Comparison of ENCODE assay signal across 8 mouse cellular contexts in the genomic region with DNA sequence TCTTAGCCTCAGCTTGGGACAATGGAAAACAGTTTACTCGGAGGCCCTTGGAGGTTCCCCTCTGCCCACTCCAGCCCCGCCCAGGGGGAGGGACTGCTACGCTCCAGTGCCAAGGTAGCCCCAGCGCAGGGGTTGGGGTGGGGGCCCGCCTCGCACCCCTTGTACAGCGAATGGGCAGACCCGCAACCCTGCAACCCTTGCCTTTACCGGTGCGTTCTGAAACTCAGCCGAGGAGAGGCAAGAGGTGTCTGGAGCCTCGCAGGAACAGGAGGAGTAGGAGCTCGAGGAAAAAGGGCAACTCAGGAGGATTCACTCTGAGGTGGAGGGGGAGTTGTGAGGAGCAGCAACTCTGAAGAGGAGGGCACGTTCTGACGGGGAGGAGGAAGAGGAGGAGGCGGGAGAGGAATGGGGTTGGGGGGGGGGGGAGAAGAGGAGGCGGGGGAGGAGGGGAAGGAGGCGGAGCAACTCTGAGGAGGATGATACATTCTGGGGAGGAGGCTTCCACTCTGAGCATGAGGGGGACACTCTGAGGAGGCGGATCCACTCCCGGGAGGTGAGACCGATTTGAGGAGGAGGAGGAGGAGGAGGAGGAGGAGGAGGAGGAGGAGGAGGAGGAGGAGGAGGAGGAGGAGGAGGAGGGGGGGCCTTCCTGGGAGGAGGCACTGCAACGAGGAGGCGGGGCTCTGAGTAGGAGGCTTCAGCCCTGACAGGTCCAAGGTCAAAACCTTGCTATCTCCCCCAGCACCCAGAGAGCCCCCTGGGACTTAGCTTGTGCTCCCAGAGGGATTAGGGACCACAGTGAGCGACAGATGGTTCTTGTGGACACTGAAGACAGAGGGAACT. TPM values are rescaled to one million over a fixed set of nuclear protein-coding genes. Genes with fewer than 3 reads are reported as not detected.
DNase-seq lines count a peak whose midpoint lies in the region; ATAC-seq lines count a peak whose summit lies in the region.

TSS of gene Cyp2d22 (minus strand) at position 390 of the 843 bp plus-strand sequence.

- peak within 1 kb of the TSS; percentile 82 for H3K4me2 ChIP-seq in heart, embryonic 11.5 days
- peak within 1 kb of the TSS; percentile 45 for H3K4me2 ChIP-seq in kidney, embryonic 14.5 days (replicated peaks; ENCODE audit: low read depth, low read length)
- H3K4me2 ChIP-seq in liver, embryonic 16.5 days (ENCODE audit: low read depth, low read length): peak within 1 kb of the TSS; percentile 51
- peak within 1 kb of the TSS; percentile 65 for H3K4me2 ChIP-seq in neural tube, embryonic 12.5 days (replicated peaks)

- H3K4me1 ChIP-seq in embryonic facial prominence, embryonic 10.5 days: peaks cover 40% of the 10 kb centered on the region
- H3K4me1 ChIP-seq in heart, embryonic 11.5 days (ENCODE audit: control insufficient read depth, insufficient read depth, low read length): peaks cover 10% of the 10 kb centered on the region
- peaks cover 12% of the 10 kb centered on the region; the same call in 1 of the 2 replicates for H3K4me1 ChIP-seq in kidney, embryonic 14.5 days (ENCODE audit: control insufficient read depth, insufficient read depth, low read length)
- no peaks in the 10 kb centered on the region; the same call in none of the 2 replicates for H3K4me1 ChIP-seq in liver, embryonic 16.5 days (ENCODE audit: control insufficient read depth, low read depth, low read length)
- peaks cover 10% of the 10 kb centered on the region for H3K4me1 ChIP-seq in neural tube, embryonic 12.5 days

- peak within 1 kb of the TSS; percentile 61 for H3K4me3 ChIP-seq in embryonic facial prominence, embryonic 10.5 days
- peak within 1 kb of the TSS; percentile 50 for H3K4me3 ChIP-seq in heart, embryonic 11.5 days (ENCODE audit: low read depth, low read length)
- H3K4me3 ChIP-seq in kidney, embryonic 14.5 days (ENCODE audit: low read length): peak within 1 kb of the TSS; percentile 33
- peak within 1 kb of the TSS; percentile 52 for H3K4me3 ChIP-seq in liver, embryonic 16.5 days (ENCODE audit: low read depth, low read length)
- H3K4me3 ChIP-seq in neural tube, embryonic 12.5 days: peak within 1 kb of the TSS; percentile 34

- no peaks in the 10 kb centered on the region for H3K9me3 ChIP-seq in embryonic facial prominence, embryonic 10.5 days
- H3K9me3 ChIP-seq in heart, embryonic 11.5 days (replicated peaks; ENCODE audit: control insufficient read depth, low read length): no peaks in the 10 kb centered on the region
- no peaks in the 10 kb centered on the region; the same call in 1 of the 2 replicates for H3K9me3 ChIP-seq in kidney, embryonic 14.5 days (ENCODE audit: control insufficient read depth, low read length)
- H3K9me3 ChIP-seq in liver, embryonic 16.5 days (replicated peaks; ENCODE audit: control insufficient read depth, low read length): no peaks in the 10 kb centered on the region
- H3K9me3 ChIP-seq in neural tube, embryonic 12.5 days: no peaks in the 10 kb centered on the region

- H3K9ac ChIP-seq in heart, embryonic 11.5 days (ENCODE audit: low read depth, low read length): peak within 1 kb of the TSS; percentile 61
- peak within 1 kb of the TSS; percentile 36; the same call in 1 of the 2 replicates for H3K9ac ChIP-seq in kidney, embryonic 14.5 days (ENCODE audit: low read depth, low read length)
- H3K9ac ChIP-seq in liver, embryonic 16.5 days (ENCODE audit: low read depth, low read length): peak within 1 kb of the TSS; percentile 59
- peak within 1 kb of the TSS; percentile 33; the same call in 1 of the 2 replicates for H3K9ac ChIP-seq in neural tube, embryonic 12.5 days

- WGBS in embryonic facial prominence, embryonic 10.5 days: 2% methylated on average over 21 of the region's 24 CpGs
- WGBS in heart, embryonic 11.5 days (ENCODE audit: insufficient replicate concordance): under 1% methylated on average over 18 of the region's 24 CpGs
- WGBS in kidney, embryonic 14.5 days: 2% methylated on average over 20 of the region's 24 CpGs
- WGBS in liver, embryonic 16.5 days (ENCODE audit: insufficient replicate concordance): 3% methylated on average over 21 of the region's 24 CpGs
- WGBS in neural tube, embryonic 12.5 days: 2% methylated on average over 19 of the region's 24 CpGs

- peak; percentile 43 for ATAC-seq in activated CD4-positive, CD25-positive, alpha-beta regulatory T cell, adult 4 months
- ATAC-seq in heart, embryonic 11.5 days (replicated peaks; ENCODE audit: insufficient number of reproducible peaks, low FRiP score, low TSS enrichment): peak; percentile 83
- peak; percentile 88 for ATAC-seq in kidney, embryonic 14.5 days (ENCODE audit: low FRiP score, low TSS enrichment)
- peak; percentile 57 for ATAC-seq in liver, embryonic 16.5 days (ENCODE audit: low read depth)
- ATAC-seq in neural tube, embryonic 12.5 days (ENCODE audit: low FRiP score, low read depth): peak; percentile 58

- peak within 1 kb of the TSS; percentile 78 for H3K27ac ChIP-seq in embryonic facial prominence, embryonic 10.5 days (replicated peaks)
- H3K27ac ChIP-seq in heart, embryonic 11.5 days (ENCODE audit: low read depth, low read length): no peak within 1 kb of the TSS
- peak within 1 kb of the TSS; percentile 65; the same call in 1 of the 2 replicates for H3K27ac ChIP-seq in kidney, embryonic 14.5 days (ENCODE audit: low read depth, low read length)
- H3K27ac ChIP-seq in liver, embryonic 16.5 days (ENCODE audit: low read length): peak within 1 kb of the TSS; percentile 77
- no peak within 1 kb of the TSS for H3K27ac ChIP-seq in neural tube, embryonic 12.5 days

- no peaks in the 10 kb centered on the region for H3K36me3 ChIP-seq in embryonic facial prominence, embryonic 10.5 days (replicated peaks)
- no peaks in the 10 kb centered on the region for H3K36me3 ChIP-seq in heart, embryonic 11.5 days (ENCODE audit: control insufficient read depth, insufficient read depth, low read length)
- no peaks in the 10 kb centered on the region for H3K36me3 ChIP-seq in kidney, embryonic 14.5 days (ENCODE audit: control insufficient read depth, insufficient read depth, low read length)
- no peaks in the 10 kb centered on the region for H3K36me3 ChIP-seq in liver, embryonic 16.5 days (ENCODE audit: control insufficient read depth, insufficient read depth)
- no peaks in the 10 kb centered on the region for H3K36me3 ChIP-seq in neural tube, embryonic 12.5 days

- DNase-seq in CD4-positive helper T cell, adult 2 months (ENCODE audit: low read depth, low spot score): peak; percentile 55
- DNase-seq in embryonic facial prominence, embryonic 10.5 days (ENCODE audit: low spot score): peak; percentile 68
- peak; percentile 52 for DNase-seq in thymus, postnatal 4 days

- H3K27me3 ChIP-seq in embryonic facial prominence, embryonic 10.5 days (replicated peaks; ENCODE audit: low read depth, poor library complexity, severe bottlenecking): peaks cover 8% of the 10 kb centered on the region; the same call in 1 of the 2 replicates
- H3K27me3 ChIP-seq in heart, embryonic 11.5 days (ENCODE audit: control insufficient read depth, insufficient read depth, low read length): no peaks in the 10 kb centered on the region
- no peaks in the 10 kb centered on the region for H3K27me3 ChIP-seq in kidney, embryonic 14.5 days (ENCODE audit: control insufficient read depth, insufficient read depth, low read length)
- no peaks in the 10 kb centered on the region for H3K27me3 ChIP-seq in liver, embryonic 16.5 days (ENCODE audit: control insufficient read depth, insufficient read depth, low read depth, low read length)
- H3K27me3 ChIP-seq in neural tube, embryonic 12.5 days (replicated peaks): no peaks in the 10 kb centered on the region

RNA-seq across cellular contexts. Expression of gene Cyp2d22, which starts in this region (rescaled TPM):
- polyA plus RNA-seq in activated CD4-positive, CD25-positive, alpha-beta regulatory T cell, adult 4 months (2017; shearing (Covaris generic)): 1 to 10 TPM; 3.6 to 6.5 TPM
- 2.1 and 3.0 TPM in 2 replicates for polyA plus RNA-seq in embryonic facial prominence, embryonic 10.5 days (2016; fragmentation: Nextera tagmentation; extraction: Ambion mirVana)
- 4.1 and 4.4 TPM in 2 replicates for polyA plus RNA-seq in heart, embryonic 11.5 days (2014; fragmentation: Nextera tagmentation; extraction: Ambion mirVana)
- polyA plus RNA-seq in kidney, embryonic 14.5 days (2014; fragmentation: Nextera tagmentation; extraction: Ambion mirVana): 7.0 and 8.2 TPM in 2 replicates
- polyA plus RNA-seq in liver, embryonic 16.5 days (2015; fragmentation: Nextera tagmentation; extraction: Ambion mirVana): 20.1 and 20.6 TPM in 2 replicates
- polyA plus RNA-seq in neural tube, embryonic 12.5 days (2016; fragmentation: Nextera tagmentation; extraction: Ambion mirVana): 2.2 and 2.9 TPM in 2 replicates

Comparison
In these comparisons a context has a peak if more than half of its experiments do, and no peak if none do; other contexts are left out.
1. H3K27ac ChIP-seq: peak in embryonic facial prominence, embryonic 10.5 days (single experiment), kidney, embryonic 14.5 days (single experiment) and liver, embryonic 16.5 days (single experiment); none in heart, embryonic 11.5 days (single experiment) and neural tube, embryonic 12.5 days (single experiment).
2. Peak in every context shown above with its lines, with median percentiles within 50 percentile points of each other: DNase-seq, ATAC-seq, H3K4me3 ChIP-seq, H3K4me2 ChIP-seq and H3K9ac ChIP-seq.